Mouse (Mus musculus): ENCODE results near the gene Vmn1r160. TPM values are rescaled to one million over a fixed set of nuclear protein-coding genes. Genes with fewer than 3 reads are reported as not detected.
"Not testable (repeated sequence)": the region's sequence is repeated elsewhere in the genome, so short reads cannot be mapped to it uniquely, and the experiment has no call there.

The Vmn1r160 gene
- total RNA-seq (2021): not detected

- DNase-seq (ENCODE audit: low spot score); intact Hi-C loops (cut with DNase I): not testable (repeated sequence)
Observed at GRCm38 (mm10) chr7:22870924-22871323, at the start of gene Vmn1r160. Vmn1r160 (plus strand) TSS chr7:22871224.

GRCm38 (mm10) chr7:22843505-22843904, 27.5 kb upstream of the Vmn1r160 start, which contains the start of gene Vmn1r159:
Vmn1r159 (minus strand) TSS chr7:22843605.
- intact Hi-C loops (cut with DNase I); DNase-seq (ENCODE audit: low spot score): not testable (repeated sequence)

Other genes starting within 250 kb of the Vmn1r160 start
- not detected for gene Vmn1r155, start 213.2 kb upstream of the Vmn1r160 start, total RNA-seq (2021)
- not detected for gene Gm8693, start 178.9 kb upstream of the Vmn1r160 start, total RNA-seq (2021)
- gene Gm4567, start 151.5 kb upstream of the Vmn1r160 start, total RNA-seq (2021): not detected
- not detected for gene Vmn1r157, start 109.5 kb upstream of the Vmn1r160 start, total RNA-seq (2021)
- not detected for gene Vmn1r158, start 80.4 kb upstream of the Vmn1r160 start, total RNA-seq (2021)
- not detected for gene Vmn1r159, start 27.6 kb upstream of the Vmn1r160 start, total RNA-seq (2021)
- not detected for gene Gm4214, start 113.4 kb downstream of the Vmn1r160 start, total RNA-seq (2021)
- gene Gm4216, start 148.7 kb downstream of the Vmn1r160 start, total RNA-seq (2021): not detected
- not detected for gene Vmn1r163, start 184.3 kb downstream of the Vmn1r160 start, total RNA-seq (2021)
- not detected for gene Gm8720, start 196.2 kb downstream of the Vmn1r160 start, total RNA-seq (2021)